Mouse (Mus musculus): Measurements from ENCODE around the gene Rap1a. TPM values are rescaled to one million over a fixed set of nuclear protein-coding genes. Genes with fewer than 3 reads are reported as not detected.
A peak's percentile ranks its signal among the peaks of the same experiment; 100 is the strongest.

Gene Rap1a
- 10 to 100 TPM; 76.5 to 84.1 TPM for total RNA-seq (2021)
- long read RNA-seq, experiment 1, transcript Rap1a-201 (8 exons, 2,407 nt) = major isoform, 52 of 58 reads
- long read RNA-seq, experiment 1, partial matches to known transcripts = 1 of 58 reads
- long read RNA-seq, experiment 1, other reads (novel, unspliced or antisense) = 5 of 58 reads
- long read RNA-seq, experiment 2, transcript Rap1a-201 (8 exons, 2,407 nt) = major isoform, 31 of 33 reads
- long read RNA-seq, experiment 2, partial matches to known transcripts = 1 of 33 reads
- long read RNA-seq, experiment 2, other reads (novel, unspliced or antisense) = 1 of 33 reads

DNA sequence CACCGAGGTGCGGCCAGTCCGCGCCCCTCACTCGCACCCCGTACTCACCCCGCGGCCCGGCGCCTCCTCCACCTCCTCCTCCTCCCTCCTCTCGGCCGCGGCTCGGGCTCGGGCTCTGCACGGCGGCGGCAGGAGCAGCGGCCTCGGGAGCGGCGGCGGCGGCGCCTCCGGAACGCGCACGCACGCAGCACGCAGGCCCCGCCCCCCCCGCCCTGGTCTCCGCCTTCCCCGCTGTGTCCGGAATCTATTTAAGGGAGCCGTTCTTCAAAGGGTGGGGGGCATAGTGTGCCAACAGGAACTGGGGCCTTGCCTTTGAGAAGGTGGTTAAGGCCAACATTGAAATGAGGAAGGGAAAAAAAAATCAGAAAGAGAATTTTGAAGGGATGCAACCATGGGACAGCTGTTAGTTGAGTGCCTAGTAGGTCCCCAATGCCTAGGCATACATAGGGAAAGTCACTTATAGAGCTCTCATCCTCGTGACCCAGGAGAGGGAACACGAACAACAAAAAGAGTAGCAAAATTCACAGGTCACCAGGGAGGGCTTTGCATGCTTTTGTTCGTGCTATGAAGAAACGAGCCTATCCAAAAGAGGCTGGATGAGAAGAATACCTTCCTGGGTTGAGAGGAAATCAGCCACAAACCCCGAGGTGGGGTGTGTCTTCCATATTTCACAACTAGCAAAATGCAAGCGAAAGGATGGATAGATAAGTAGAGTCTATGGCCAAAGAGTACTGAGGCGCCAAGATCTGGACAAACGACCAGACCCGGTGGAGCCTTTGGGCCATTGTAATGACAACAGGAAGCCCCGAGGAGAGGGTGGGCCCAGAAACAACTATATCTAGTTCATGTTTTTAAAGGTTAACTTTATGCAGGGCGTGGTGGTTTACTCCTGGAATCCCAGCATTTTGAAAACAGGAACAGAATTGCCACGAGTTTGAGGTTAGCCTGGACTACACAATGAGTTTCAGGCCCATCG lies at the start of gene Rap1a:
Rap1a (minus strand) TSS at position 146 of the 976 bp plus-strand sequence.
- intact Hi-C loops (cut with DNase I) = loop anchor here (5.0 to 10.0 kb wide), 2 partner anchors 59 to 93 kb away; no protein-coding TSS in a partner anchor
- DNase-seq (ENCODE audit: low spot score in 2 of 2) = peak; percentile 53 to 72

DNA sequence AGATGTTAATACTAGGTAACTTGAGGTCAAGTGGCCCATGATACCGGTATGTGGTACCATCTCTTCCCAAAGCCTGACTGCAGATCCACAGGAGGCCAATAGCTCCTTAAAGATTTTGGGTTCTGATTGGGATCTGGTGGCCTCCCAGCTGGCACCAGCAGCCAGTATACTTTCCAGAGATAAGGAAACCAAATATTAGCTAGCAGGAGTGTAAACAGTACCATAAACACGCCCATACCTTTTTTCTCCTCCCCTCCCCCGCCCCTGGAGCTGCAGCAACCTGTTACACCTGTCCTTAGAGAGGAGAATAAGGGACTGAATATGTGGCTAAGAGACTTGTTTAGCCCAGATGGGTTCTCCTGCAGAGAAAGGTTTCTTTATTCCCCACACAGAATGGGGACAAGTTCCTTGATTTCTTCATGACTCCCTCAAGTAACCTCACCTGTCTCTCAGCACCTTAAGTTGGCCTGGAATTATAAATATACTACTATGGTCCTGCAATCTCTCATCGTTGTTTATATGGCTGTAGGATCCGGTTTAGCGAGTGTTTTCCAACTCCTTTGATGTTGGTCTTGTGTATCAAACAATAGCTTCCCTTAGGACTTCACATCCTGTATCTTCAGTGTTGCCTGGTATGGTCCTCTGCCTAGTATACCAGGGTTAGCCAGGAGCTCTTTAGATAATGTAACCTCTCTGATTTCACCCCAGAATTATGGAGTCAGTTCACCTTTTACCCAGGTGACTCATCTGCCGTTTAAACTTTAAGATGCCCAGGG lies 45.3 kb upstream of the Rap1a start:
- intact Hi-C loops (cut with DNase I) = no loop called here
- DNase-seq (ENCODE audit: low spot score in 2 of 2) = no peak

DNA sequence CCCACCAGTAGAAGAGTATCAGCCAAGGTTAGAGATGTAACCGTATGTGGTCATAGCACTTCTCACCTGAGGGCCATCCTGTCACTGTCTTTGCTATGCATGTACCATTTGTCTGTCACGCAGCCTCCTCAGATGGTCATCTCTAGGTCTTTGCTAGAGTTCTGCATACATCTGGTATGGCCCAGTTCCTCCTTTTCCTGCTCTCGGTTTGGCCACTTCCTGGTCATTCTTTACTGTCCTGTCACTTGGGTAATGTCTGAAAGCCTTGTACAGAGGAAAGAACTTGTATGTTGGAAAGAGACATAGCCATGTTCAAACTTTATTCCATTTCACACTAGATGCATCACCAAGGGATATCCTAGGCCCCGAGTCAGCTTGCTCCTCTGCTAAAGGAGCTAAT lies 38.7 kb upstream of the Rap1a start:
- intact Hi-C loops (cut with DNase I) = no loop called here
- DNase-seq (ENCODE audit: low spot score in 2 of 2) = peak in 1 of 2 experiments; percentile 11

DNA sequence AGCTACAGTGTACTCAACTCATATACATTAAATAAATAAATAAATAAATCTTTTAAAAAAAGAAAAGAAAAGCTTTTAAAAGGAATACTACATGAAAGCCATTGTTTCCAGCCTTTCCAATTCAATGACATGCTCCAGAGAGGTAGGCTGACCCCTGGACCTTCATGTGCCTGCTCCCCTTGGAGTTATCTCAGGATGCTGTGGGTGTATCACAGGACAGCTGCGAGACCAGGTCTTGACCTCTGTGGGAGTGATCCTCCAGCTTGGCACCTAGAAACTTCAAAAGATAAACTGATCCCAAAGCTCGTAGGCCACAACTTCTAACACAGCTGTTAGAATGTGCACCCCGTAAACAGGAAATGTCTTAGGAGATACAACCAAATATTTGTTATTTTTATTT lies 37.5 kb upstream of the Rap1a start:
- no peak for DNase-seq (ENCODE audit: low spot score in 2 of 2)
- intact Hi-C loops (cut with DNase I) = no loop called here

DNA sequence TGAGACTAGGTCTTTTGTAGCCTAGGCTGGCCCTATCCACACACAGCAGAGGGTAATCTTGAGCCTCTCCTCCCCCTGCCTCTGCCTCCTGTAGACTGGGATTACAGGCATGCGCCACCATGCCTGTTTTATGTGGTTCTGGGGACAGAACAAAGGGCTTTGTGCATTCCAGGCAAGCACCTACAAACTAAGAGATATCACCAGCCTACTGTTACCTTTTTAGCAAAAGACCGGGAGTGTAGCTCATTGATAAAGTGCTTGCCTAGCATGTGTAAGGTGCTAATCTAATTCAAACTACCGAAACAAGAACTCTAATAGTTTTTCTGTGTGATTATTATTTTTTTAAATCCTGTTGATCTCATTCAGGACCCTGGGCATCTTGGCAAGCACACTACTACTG lies 35.7 kb upstream of the Rap1a start:
- intact Hi-C loops (cut with DNase I) = no loop called here
- no peak for DNase-seq (ENCODE audit: low spot score in 2 of 2)

DNA sequence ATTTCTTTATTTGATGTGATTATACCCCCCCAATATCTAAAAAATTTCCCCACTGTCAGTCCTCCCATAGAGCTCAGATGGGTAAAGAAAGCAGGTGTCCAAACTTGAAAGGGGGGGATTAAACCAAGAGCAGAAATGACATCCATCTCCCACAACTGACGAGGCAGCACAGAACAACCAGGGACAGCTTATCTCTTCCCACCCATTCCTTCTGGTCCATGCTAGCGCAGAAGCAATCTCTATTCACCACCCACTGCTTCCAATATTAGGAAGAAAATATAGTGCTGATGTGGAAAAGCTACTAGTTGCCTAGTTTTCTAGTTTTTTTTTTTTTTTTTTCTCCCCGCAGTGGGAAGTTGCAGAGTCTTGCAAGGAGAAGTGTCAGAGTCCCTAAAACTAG lies 34.7 kb upstream of the Rap1a start:
- DNase-seq (ENCODE audit: low spot score in 2 of 2) = no peak
- intact Hi-C loops (cut with DNase I) = no loop called here

DNA sequence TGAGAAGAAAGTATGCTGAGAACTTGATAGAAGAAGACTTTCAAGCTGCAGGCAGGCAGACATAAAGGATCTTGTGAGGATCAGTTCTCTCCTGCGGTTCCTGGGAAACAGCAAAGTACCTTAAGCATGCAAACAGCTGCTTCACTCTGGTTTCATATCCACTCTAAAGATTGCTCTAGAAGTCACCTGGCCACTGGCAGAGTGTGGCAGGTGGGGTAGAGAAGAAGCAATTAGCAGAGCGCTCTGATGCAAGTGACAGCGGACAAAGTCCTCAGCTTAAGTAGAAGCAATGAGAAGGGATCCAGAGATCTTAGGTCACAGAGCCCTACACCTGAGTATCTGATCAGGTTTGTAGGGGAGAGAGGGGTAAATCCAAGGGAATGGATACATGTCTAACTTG lies 30.4 kb upstream of the Rap1a start:
- DNase-seq (ENCODE audit: low spot score in 2 of 2) = no peak
- intact Hi-C loops (cut with DNase I) = no loop called here

DNA sequence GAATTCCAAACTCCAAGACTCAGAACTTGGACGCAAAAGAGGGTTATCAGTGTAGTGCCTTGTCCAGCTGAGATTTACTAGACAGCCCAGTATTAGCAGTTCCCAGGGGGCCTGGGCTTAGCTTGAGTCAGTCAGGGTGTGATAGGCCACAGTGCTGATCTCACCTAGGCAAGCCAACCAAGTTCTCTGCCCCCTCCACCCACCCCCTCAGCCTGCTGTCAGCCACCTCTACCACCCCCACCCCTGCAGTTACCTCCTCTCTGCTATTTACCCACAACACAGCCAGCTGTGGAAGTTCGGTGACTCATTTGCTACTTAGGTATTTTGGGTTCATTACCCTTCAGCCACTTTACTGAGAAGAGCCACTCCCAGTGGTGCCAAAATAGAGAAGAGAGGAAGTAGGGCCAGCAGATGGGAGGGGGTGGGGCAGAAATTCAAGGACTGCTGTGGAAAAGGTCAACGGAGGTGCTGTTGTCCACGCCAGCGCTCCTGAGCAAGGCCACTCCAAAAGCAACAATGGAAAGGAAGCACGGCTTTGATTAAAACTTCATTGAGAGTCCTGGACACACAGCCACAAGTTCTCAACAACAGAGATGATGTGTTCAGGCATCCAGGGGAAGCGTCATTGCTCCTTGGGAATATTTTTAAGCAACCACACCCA lies 24.5 kb upstream of the Rap1a start:
- intact Hi-C loops (cut with DNase I) = no loop called here
- no peak for DNase-seq (ENCODE audit: low spot score in 2 of 2)

DNA sequence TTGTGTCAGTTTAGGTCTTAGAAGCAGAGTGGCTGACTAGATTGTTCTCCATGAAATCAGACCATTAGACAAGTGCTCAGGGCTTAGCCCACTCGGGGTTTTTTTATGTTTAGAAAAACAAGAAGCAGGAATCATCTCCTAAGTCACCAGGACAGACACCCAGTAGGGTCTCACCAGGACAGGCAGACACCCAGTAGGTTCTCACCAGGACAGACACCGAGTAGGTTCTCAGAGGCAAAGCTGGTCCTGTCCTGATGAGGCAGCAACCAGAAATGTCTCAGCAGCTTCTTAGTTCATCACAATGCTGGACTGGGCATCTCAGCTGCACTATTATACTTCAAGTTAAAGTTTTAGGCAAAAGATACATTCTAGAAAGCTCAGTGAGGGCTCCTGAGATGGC lies 23.6 kb upstream of the Rap1a start:
- intact Hi-C loops (cut with DNase I) = no loop called here
- DNase-seq (ENCODE audit: low spot score in 2 of 2) = no peak

DNA sequence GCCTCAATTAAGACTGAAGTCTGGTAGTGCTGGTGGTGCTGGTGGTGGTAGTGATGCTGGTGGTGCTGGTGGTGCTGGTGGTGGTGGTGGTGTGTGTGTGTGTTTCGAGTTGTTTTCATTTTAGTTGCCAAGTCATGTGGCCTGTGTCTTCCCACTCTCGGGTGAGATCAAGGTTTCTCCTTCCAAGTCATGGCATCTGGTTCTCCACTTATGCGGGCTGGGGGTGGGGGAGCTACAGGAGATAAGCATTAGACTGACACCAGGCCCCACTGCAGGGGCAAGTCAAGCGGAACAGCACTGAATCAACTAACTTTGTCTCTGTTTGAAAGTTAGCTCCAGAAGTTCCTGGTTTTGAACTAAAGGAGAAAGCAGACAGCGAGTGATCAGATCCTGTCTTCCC lies 23.0 kb upstream of the Rap1a start:
- intact Hi-C loops (cut with DNase I) = no loop called here
- DNase-seq (ENCODE audit: low spot score in 2 of 2) = no peak

DNA sequence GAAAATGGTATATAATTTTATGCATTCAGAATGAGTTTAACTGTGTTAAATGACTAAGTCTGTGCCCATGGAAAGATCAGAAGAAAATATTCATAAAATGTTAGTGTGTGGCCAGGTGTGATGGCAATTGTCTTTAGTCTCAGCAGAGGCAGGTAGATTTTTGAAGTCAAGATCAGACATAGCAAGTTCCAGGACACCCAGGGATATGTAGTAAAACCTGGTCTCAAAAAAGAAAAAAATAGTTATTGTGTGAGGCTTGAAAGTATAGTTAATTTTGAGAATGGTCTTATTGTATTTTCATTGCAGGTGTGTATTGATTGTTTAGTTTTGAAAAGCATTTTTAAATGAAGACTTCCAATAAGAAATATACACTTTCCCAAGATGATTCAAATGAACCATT lies 22.5 kb upstream of the Rap1a start:
- DNase-seq (ENCODE audit: low spot score in 2 of 2) = no peak
- intact Hi-C loops (cut with DNase I) = no loop called here

DNA sequence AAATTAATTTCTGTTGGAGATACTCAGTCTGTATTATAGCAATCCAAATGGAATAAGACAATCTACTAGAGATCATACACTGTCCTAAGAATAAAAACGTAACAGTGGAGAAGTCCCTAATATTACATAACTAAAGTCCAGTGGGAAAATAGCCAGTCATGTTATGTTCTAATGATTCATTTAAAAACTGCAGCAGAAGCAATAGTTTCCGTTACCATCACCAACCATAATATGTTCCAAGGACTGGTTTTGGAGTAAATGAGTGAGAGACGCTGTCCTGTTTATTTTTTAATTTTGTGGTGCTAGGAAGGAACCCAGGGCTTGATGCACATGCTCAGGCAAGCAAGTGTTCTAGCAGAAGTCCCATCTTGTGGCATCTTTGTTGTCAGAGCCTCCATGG lies 20.4 kb upstream of the Rap1a start:
- intact Hi-C loops (cut with DNase I) = no loop called here
- no peak for DNase-seq (ENCODE audit: low spot score in 2 of 2)

DNA sequence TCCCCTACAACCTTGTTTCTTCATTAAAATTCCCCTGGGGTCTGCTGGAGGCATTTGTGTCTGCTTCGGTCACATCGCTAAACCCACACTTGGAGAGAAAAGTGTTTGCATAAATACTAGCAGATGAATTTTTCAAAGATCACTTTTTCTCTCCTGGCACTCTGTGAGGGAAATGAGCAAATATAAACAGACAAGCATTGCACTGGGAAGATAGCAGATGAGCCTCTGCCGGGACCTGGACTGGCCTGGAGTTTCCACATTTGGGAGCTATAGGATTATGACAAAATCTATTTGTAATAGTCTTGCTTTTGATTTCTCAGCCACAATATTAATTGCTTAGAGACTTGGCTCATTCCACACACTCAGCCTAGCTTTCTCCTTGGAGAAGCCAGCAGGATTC lies 19.1 kb upstream of the Rap1a start:
- DNase-seq (ENCODE audit: low spot score in 2 of 2) = no peak

DNA sequence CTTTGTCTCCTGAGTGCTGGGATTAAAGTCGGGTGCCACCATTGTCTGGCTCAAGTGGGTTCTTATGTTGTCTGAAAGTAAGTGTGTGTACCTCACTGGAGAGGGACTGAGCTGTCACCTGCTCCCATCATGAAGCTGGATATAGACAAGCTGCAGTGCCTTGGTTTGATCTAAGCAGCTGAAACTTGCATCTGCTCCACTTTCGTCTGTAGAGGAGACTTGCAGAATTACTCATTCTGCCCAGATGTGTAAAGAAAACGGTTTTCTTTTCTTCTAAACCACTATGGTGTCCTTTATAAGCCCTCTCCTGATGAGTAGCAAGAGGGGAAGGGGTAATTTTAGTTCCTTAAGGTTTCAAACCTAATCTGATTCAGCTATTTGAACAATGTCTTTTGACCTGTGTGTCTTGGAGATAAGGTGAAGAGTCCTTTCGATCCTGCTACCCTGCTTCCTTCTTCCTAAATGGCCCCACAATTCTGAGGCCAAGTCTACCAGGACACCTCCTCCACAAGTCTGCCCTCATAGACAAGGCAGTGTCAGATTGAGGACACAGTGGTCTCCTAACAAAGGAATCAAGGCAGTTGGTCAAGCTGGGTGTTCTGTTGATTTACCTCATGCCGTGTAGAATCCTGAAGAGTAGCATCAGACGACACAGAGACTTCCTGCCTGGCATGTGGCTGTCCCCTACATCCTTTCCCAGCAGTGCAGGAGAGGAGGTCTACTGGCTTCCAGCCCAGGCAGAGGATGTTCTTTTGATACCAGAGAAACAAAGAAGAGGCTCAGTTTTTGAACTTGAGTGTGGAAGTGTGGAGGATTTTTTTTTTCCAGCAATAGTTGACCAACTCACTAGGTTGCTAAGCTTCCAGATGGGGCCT lies 17.2 kb upstream of the Rap1a start:
- intact Hi-C loops (cut with DNase I) = no loop called here
- DNase-seq (ENCODE audit: low spot score in 2 of 2) = no peak

More for the DNA sequence above, 19.1 kb upstream of the Rap1a start:
- intact Hi-C loops (cut with DNase I) = no loop called here

DNA sequence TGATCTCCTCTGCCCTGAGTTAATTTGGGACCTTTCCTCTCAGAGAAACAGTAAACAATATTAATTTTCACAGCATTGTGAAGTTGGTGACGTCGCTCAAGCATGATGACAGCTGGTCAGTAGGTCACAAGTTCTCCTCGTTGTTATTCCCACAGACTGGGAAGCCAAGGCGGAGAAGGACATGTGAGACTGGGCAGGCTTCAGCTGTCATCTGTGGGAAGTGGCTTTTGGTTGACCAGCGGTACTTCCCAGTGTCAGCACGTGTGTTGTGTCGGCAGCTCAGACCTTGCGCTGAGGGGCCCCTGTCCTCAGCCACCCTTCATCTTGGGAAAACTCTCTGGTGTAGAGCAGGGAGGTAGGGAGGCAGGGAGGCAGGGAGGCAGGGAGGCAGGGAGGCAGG lies 15.0 kb upstream of the Rap1a start:
- no peak for DNase-seq (ENCODE audit: low spot score in 2 of 2)
- intact Hi-C loops (cut with DNase I) = no loop called here

DNA sequence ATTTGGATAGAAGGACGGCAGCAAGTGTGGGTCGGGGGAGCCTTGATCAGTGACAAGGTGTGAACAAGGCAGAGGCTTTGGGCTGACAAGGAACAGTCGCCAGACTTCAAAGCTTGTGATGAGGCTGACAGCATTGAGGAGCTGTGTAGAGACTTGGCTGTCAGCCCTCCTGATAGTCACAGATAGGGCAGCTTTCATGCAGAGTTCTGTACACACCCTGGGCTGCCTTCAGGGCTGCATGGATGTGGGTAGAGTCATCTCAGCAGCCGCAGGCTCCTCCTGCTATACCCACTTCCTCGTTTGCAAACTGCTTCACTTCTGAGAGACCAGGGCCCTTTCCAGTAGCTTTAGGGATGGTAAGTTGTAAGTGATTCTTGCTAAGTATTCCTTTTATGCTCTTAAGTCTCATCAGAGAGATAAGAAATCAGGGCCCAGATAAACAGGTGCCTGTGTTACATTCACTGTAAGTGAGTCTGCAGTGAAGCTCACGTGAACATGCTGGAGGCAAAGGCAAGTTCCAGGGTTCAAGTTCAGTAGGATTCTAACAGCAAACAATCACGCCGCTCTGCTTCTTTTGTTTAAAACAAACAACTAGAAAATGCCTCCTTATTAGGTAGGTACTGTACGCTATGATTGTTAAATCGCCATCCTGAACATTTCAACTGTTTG lies 14.2 kb upstream of the Rap1a start:
- intact Hi-C loops (cut with DNase I) = no loop called here
- DNase-seq (ENCODE audit: low spot score in 2 of 2) = peak in 1 of 2 experiments; percentile 8

DNA sequence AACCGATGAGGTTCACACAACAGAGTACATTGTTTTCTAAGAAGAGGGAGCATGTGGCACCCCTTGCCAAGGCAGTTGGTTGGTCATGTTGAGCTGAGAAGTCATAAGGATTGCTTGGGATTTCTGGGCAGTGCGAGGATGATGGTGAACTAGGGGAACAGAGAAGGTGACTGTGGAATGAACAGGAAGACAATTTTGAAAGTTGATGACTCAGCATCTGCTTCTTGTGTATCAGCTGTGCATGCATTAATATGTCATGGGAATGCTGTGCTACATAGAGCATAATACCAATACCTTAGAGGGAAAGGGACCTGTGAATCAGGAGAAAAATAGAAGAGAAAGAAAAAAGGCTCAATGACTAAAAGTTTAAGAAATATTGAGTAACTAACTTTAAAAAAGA lies 10.0 kb upstream of the Rap1a start:
- intact Hi-C loops (cut with DNase I) = no loop called here
- no peak for DNase-seq (ENCODE audit: low spot score in 2 of 2)

All from left cerebral cortex, postnatal 14 days (tissue).